ENCODE assay signal across 27 mouse cellular contexts in genomic region chr5:3651621-3652020, GRCm38 (mm10). TPM values are rescaled to one million over a fixed set of nuclear protein-coding genes. Genes with fewer than 3 reads are reported as not detected.
A peak's percentile ranks its signal among the peaks of the same experiment; 100 is the strongest.
DNase-seq lines count a peak whose midpoint lies in the region; ATAC-seq and TF ChIP-seq lines count a peak whose summit lies in the region.
"Had no signal": no experiment of that assay in that cellular context is flagged by ENCODE, and none has a peak within 500 bp of the region (broad histone marks: within the 10 kb centered on the region; RNA-seq: fewer than 3 reads in every experiment).

No protein-coding gene starts in this region.

- no peak for TF ChIP-seq RAD21 in MEL (IDR thresholded peaks at IDR 0.05; ENCODE audit: low read depth, low read length)

- H3K79me2 ChIP-seq in MEL (ENCODE audit: control insufficient read depth, insufficient read depth, low read length, poor library complexity), result peaks cover 8% of the 10 kb centered on the region

- ATAC-seq in heart, embryonic 12.5 days (ENCODE audit: insufficient number of reproducible peaks, low FRiP score), result no peak
- ATAC-seq: activated CD4-positive, CD25-positive, alpha-beta regulatory T cell, adult 4 months; CD4-positive, CD25-positive, alpha-beta regulatory T cell, adult 4 months; Patski had no signal

- no peak overlapping the region for H3K9ac ChIP-seq in heart, embryonic 12.5 days
- H3K9ac ChIP-seq in MEL (ENCODE audit: control insufficient read depth, low read depth, low read length, poor library complexity, severe bottlenecking), result no peak overlapping the region

- no peak overlapping the region for H3K4me3 ChIP-seq in heart, embryonic 12.5 days
- no peak overlapping the region for H3K4me3 ChIP-seq in heart, embryonic 10.5 days
- no peak overlapping the region for H3K4me3 ChIP-seq in MEL (ENCODE audit: control insufficient read depth in 1 of 2, insufficient read depth in 1 of 2, low read depth in 2 of 2, low read length in 2 of 2)

- no peaks in the 10 kb centered on the region for H3K9me3 ChIP-seq in heart, embryonic 12.5 days (replicated peaks)
- H3K9me3 ChIP-seq in heart, embryonic 10.5 days, result no peaks in the 10 kb centered on the region
- no peaks in the 10 kb centered on the region for H3K9me3 ChIP-seq in MEL (replicated peaks; ENCODE audit: insufficient read depth, low read length)
- H3K9me3 ChIP-seq: G1E had no signal

- no peaks in the 10 kb centered on the region for H3K36me3 ChIP-seq in heart, embryonic 12.5 days
- no peaks in the 10 kb centered on the region for H3K36me3 ChIP-seq in heart, embryonic 10.5 days
- H3K36me3 ChIP-seq in MEL (ENCODE audit: control insufficient read depth in 1 of 2, insufficient read depth in 2 of 2, low read length in 2 of 2), result peaks cover 0 to 23% of the 10 kb centered on the region in 2 experiments; a peak in 2 of 4 replicates
- H3K36me3 ChIP-seq: G1E had no signal

- no peaks in the 10 kb centered on the region for H3K27me3 ChIP-seq in heart, embryonic 12.5 days (replicated peaks)
- no peaks in the 10 kb centered on the region for H3K27me3 ChIP-seq in heart, embryonic 10.5 days (ENCODE audit: insufficient read depth, poor library complexity, severe bottlenecking)
- no peaks in the 10 kb centered on the region for H3K27me3 ChIP-seq in MEL (ENCODE audit: control insufficient read depth in 1 of 2, insufficient read depth in 2 of 2, low read length in 2 of 2)
- H3K27me3 ChIP-seq: CH12.LX, Patski had no signal

- no peak overlapping the region for H3K27ac ChIP-seq in heart, embryonic 12.5 days (ENCODE audit: poor library complexity, severe bottlenecking)
- no peak overlapping the region for H3K27ac ChIP-seq in heart, embryonic 10.5 days
- peak overlapping the region; percentile 24; the same call in 1 of the 2 replicates for H3K27ac ChIP-seq in MEL (ENCODE audit: control insufficient read depth, low read depth, low read length)

- no peak for TF ChIP-seq EP300 in MEL (IDR thresholded peaks at IDR 0.05; ENCODE audit: low read depth in 1 of 2, low read length in 2 of 2)

- no peak overlapping the region for H3K4me2 ChIP-seq in heart, embryonic 12.5 days

- intact Hi-C loops in heart, postnatal 10 days (cut with DNase I), result no loop called here

- no peak for TF ChIP-seq POLR2A in MEL (IDR thresholded peaks at IDR 0.05; ENCODE audit: control insufficient read depth in 1 of 2, insufficient read depth in 1 of 2, low read depth in 1 of 2, low read length in 2 of 2, poor library complexity in 1 of 2)

- 0 out of 2 replicates have a peak, but pooled peaks cover under 1% of the 10 kb centered on the region for H3K4me1 ChIP-seq in heart, embryonic 12.5 days (replicated peaks)
- H3K4me1 ChIP-seq in heart, embryonic 10.5 days, result no peaks in the 10 kb centered on the region
- peaks cover 6 to 25% of the 10 kb centered on the region in 2 experiments for H3K4me1 ChIP-seq in MEL (ENCODE audit: control insufficient read depth in 1 of 2, insufficient read depth in 2 of 2, low read length in 2 of 2)

- DNase-seq in heart, adult 11 months, result peak; percentile 70
- DNase-seq in heart, embryonic 10.5 days (ENCODE audit: low spot score), result peak; percentile 53
- DNase-seq in heart, postnatal 10 days, result no peak
- peak; percentile 55 for DNase-seq in MEL (ENCODE audit: low read depth, low spot score)
- no peak for DNase-seq in cerebellum, adult 8-10 months
- DNase-seq: adrenal gland, adult 2 months; adrenal gland, adult 8-10 months; adrenal gland, postnatal 10 days; adrenal gland, postnatal 14 days; adrenal gland, postnatal 25 days; adrenal gland, postnatal 36 days; B cell, adult 2 months; cerebellum, adult 11 months; cerebellum, adult 11-12 months; cerebellum, adult 18-20 months; cerebellum, adult 2 months had no signal

- 82% methylated on average over 5 of the region's 5 CpGs for WGBS in heart, embryonic 12.5 days
- 84% methylated on average over 5 of the region's 5 CpGs for WGBS in heart, embryonic 10.5 days

- no peak for TF ChIP-seq CTCF in MEL (IDR thresholded peaks at IDR 0.05 in 2 of 3, conservative IDR thresholded peaks at IDR 0.05 in 1 of 3; ENCODE audit: control insufficient read depth in 1 of 3, insufficient read depth in 1 of 3, low read depth in 2 of 3, low read length in 3 of 3, poor library complexity in 1 of 3, severe bottlenecking in 1 of 3)

TF ChIP-seq in MEL, 35 proteins besides CTCF, POLR2A, EP300 and RAD21:
- TF ChIP-seq ELF1 (IDR thresholded peaks at IDR 0.05; ENCODE audit: low read depth, low read length) (no peak), MYC (IDR thresholded peaks at IDR 0.05; ENCODE audit: low read depth, low read length) (0 out of 2 replicates have a peak, but pooled peaks have one; percentile 12), ZNF384 (IDR thresholded peaks at IDR 0.05; ENCODE audit: low read depth, low read length) (no peak), BHLHE40 (IDR thresholded peaks at IDR 0.05; ENCODE audit: borderline replicate concordance, low read depth, low read length) (no peak), MAFK (IDR thresholded peaks at IDR 0.05; ENCODE audit: borderline replicate concordance, low read depth, low read length) (no peak), CHD1 (IDR thresholded peaks at IDR 0.05; ENCODE audit: low read depth, low read length) (no peak), SIN3A (IDR thresholded peaks at IDR 0.05; ENCODE audit: low read length) (no peak)

RNA-seq across cellular contexts. Expression of gene Tmbim7, which starts 0.6 kb away (rescaled TPM):
- not detected in 2 replicates for polyA plus RNA-seq in heart, embryonic 12.5 days (2016; fragmentation: Nextera tagmentation; extraction: Ambion mirVana)
- polyA plus RNA-seq in heart, embryonic 10.5 days (2016; fragmentation: Nextera tagmentation; extraction: Ambion mirVana), result not detected in 2 replicates
- not detected for total RNA-seq in heart, postnatal 10 days (2021)
- total RNA-seq in MEL (2012; rRNA removed), result 0.16 TPM in 1 of 2 replicates, not detected in the other
- under 1 TPM in 1 of 2 experiments, not detected in 1; 0.06 TPM for polyA plus RNA-seq in MEL (2012; ENCODE audit: insufficient read depth in 1 of 2, insufficient read length in 2 of 2, low read depth in 1 of 2, low replicate concordance in 2 of 2, missing spikeins in 1 of 2)
- total RNA-seq: adrenal gland, adult 18-20 months; adrenal gland, adult 2 months; adrenal gland, adult 8-10 months; adrenal gland, postnatal 10 days; adrenal gland, postnatal 14 days; adrenal gland, postnatal 25 days; adrenal gland, postnatal 36 days; adrenal gland, postnatal 4 days; CH12.LX; ES-E14; G1E had no signal
- polyA plus RNA-seq: adrenal gland, adult 2 months; brain, embryonic 14.5 days; C2C12; CD4-positive, CD25-positive, alpha-beta regulatory T cell, adult 4 months; cerebellum, adult 2 months; G1E; Patski had no signal

RNA-seq across cellular contexts. Expression of gene Gatad1, which starts 5.4 kb away (rescaled TPM):
- polyA plus RNA-seq in heart, embryonic 12.5 days (2016; fragmentation: Nextera tagmentation; extraction: Ambion mirVana), result 67.7 and 69.3 TPM in 2 replicates
- 63.0 and 68.9 TPM in 2 replicates for polyA plus RNA-seq in heart, embryonic 10.5 days (2016; fragmentation: Nextera tagmentation; extraction: Ambion mirVana)
- 100 to 1,000 TPM in 1 of 2 experiments, 10 to 100 TPM in 1; 99.2 to 106 TPM for total RNA-seq in heart, postnatal 10 days (2021)
- 103 and 119 TPM in 2 replicates for total RNA-seq in MEL (2012; rRNA removed)
- 100 to 1,000 TPM; 186 to 564 TPM for polyA plus RNA-seq in MEL (2012; ENCODE audit: insufficient read depth in 1 of 2, insufficient read length in 2 of 2, low read depth in 1 of 2, low replicate concordance in 2 of 2, missing spikeins in 1 of 2)

RNA-seq across cellular contexts. Expression of gene Rbm48, which starts 55.2 kb away (rescaled TPM):
- 9.6 TPM in 2 replicates for polyA plus RNA-seq in heart, embryonic 12.5 days (2016; fragmentation: Nextera tagmentation; extraction: Ambion mirVana)
- 10.9 and 11.4 TPM in 2 replicates for polyA plus RNA-seq in heart, embryonic 10.5 days (2016; fragmentation: Nextera tagmentation; extraction: Ambion mirVana)
- 1 to 10 TPM; 5.9 to 6.6 TPM for total RNA-seq in heart, postnatal 10 days (2021)
- total RNA-seq in MEL (2012; rRNA removed), result 12.0 and 12.7 TPM in 2 replicates
- polyA plus RNA-seq in MEL (2012; ENCODE audit: insufficient read depth in 1 of 2, insufficient read length in 2 of 2, low read depth in 1 of 2, low replicate concordance in 2 of 2, missing spikeins in 1 of 2), result 10 to 100 TPM in 1 of 2 experiments, not detected in 1; 12.9 TPM

RNA-seq across cellular contexts. Expression of gene Pex1, which starts 55.8 kb away (rescaled TPM):
- 12.9 and 16.9 TPM in 2 replicates for polyA plus RNA-seq in heart, embryonic 12.5 days (2016; fragmentation: Nextera tagmentation; extraction: Ambion mirVana)
- 11.5 and 13.9 TPM in 2 replicates for polyA plus RNA-seq in heart, embryonic 10.5 days (2016; fragmentation: Nextera tagmentation; extraction: Ambion mirVana)
- total RNA-seq in heart, postnatal 10 days (2021), result 10 to 100 TPM; 11.0 to 12.1 TPM
- 5.2 and 6.3 TPM in 2 replicates for total RNA-seq in MEL (2012; rRNA removed)
- polyA plus RNA-seq in MEL (2012; ENCODE audit: insufficient read depth in 1 of 2, insufficient read length in 2 of 2, low read depth in 1 of 2, low replicate concordance in 2 of 2, missing spikeins in 1 of 2), result 10 to 100 TPM in 1 of 2 experiments, not detected in 1; 19.4 TPM

Comparison
In these comparisons a context has a peak if more than half of its experiments do, and no peak if none do; other contexts are left out.
1. DNase-seq: peak in heart, adult 11 months (single experiment), heart, embryonic 10.5 days (single experiment) and MEL (single experiment); none in heart, postnatal 10 days (0 of 2) and cerebellum, adult 8-10 months (single experiment).